Mouse (Mus musculus) T-helper 1 cell (primary cell): ENCODE results near the gene Bmpr2.
"Not testable (repeated sequence)": the region's sequence is repeated elsewhere in the genome, so short reads cannot be mapped to it uniquely, and the experiment has no call there.

Experiments used
- in situ Hi-C: fragments of 300-600 bp; cut with MboI, MseI; formaldehyde crosslinking; loops from one replicate; pipeline ENCODE4 v1.15.1; 2025; ENCODE audit warnings: high pct_unique_total_duplicates

Bmpr2 gene

DNA sequence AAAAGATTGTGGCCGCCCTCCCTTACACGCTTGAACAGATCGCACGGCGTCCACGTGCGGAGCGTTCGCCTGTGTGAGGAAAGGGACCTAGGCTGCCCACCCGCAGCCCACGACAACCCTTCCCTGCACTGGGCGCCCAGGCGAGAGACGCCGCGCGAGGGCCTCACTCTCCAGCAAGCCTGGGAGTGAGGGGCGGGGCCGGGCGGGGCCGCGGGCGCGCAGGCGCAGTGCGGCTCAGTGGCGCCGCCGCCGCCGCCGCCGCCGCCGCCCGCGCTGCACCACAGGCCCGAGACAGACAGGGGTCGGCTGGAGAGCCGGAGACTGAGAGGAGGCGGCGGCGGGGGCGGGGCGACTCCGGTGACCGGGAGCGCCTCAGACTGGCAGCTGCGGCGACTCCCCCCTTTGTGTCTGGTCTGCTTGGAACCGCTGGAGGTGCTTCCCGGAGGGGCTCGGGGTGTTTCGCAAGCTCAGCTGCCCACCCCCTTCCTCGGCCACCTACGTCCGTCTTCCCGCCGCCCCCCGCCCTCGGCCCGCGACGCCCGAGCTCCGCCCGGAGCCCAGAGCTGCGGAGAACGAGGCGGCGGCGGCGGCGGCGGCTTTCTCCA, at the start of gene Bmpr2:
TSS of gene Bmpr2 (plus strand) at position 237 of the 605 bp plus-strand sequence.
- in situ Hi-C loops, result no loop called here

DNA sequence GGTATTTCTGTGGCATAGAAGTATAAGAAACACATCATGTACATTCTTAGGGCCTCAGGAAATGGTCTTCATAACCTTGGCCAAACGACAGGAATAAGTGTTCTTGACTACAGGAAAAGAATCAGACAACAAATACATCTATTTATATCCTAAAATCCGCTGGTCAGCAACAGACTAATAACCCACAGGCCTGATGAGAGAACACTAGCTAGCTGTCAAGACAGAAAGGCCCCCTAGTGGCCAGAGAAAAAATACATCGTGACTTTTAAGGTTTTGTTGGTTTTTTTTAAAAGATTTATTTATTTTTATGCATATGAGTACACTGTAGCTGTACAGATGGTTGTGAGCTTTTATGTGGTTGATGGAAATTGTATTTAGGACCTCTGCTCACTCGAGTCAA, 43.3 kb upstream of the Bmpr2 start:
- in situ Hi-C loops, result loop anchor here (25.0 kb wide), 1 partner anchor 1258 kb away; no protein-coding TSS in a partner anchor

DNA sequence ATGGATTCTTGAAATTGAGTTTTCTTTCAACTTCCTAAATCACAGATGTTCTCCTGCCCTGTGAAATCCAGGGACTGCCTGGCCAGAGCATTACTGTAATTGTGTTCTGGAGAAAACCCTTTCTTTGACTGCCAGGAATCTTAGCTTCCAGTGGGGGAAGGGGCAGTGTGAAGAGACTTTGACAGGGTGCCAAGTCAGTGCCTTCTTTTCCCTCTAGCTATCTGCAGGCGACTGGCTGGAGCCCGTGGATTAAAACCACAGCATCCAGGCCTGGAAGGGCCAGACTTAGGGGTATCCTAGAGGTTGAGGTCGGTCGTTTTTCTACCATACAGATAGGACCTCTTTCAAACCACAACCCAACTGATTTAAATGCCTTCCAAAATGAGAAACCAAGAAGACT, 37.5 kb upstream of the Bmpr2 start:
- in situ Hi-C loops, result no loop called here

DNA sequence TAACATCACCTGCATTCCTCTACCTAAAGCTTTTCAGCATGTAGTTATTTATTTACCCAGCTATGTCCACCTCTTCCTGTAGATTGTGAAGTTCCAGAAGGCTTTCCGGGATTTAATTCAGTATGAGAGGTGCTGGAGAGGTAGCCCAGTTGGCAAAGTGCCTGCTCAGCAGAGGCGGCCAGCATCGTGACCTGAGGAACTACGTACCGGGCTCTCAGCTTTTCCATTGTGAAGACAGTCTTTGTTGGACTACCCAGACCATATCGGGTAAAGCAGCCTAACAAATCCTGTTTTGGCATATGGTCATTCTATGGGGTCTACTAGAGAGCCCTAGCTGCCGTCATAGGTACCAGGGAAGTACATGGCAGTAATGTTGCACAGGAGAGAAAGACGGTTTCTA, 33.1 kb upstream of the Bmpr2 start:
- in situ Hi-C loops, result no loop called here

DNA sequence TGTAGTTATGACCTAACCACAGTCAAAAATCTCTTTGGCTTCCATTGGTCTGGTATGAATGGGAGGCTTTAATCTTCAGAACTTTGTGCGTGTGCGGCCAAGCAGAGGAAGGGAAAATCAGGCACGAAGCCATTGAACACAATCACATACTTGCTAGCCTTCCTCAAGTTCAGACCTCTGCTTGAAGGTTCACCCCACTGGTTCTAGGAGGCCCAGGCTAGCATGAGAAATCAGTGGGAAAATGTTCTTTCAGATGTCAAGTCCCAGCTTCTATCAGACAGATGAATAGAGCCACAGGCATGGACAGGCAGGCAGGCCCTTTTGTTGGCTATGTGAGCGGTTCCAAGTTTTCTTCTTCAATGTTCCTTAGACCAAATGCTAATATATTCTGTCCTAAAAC, 32.5 kb upstream of the Bmpr2 start:
- in situ Hi-C loops, result no loop called here

DNA sequence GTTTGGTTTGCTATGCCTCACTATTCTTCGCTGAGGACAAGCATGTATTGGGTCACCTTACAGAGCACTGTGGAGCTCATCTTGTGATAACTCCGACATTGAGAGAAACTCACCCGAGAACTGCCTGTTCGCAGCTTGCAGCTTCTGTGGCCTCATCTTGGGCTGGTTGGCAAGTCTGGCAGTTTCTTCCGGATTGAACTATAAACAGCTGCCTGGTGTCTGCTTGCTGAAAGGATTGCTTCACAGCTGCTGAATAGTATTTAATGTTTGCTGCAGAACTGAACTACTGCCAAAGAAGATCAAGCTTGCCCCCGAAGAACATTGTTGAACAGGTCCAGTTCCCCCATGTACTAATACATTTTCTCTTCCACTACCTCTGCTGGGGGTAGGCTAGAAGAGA, 29.1 kb upstream of the Bmpr2 start:
- in situ Hi-C loops, result no loop called here

DNA sequence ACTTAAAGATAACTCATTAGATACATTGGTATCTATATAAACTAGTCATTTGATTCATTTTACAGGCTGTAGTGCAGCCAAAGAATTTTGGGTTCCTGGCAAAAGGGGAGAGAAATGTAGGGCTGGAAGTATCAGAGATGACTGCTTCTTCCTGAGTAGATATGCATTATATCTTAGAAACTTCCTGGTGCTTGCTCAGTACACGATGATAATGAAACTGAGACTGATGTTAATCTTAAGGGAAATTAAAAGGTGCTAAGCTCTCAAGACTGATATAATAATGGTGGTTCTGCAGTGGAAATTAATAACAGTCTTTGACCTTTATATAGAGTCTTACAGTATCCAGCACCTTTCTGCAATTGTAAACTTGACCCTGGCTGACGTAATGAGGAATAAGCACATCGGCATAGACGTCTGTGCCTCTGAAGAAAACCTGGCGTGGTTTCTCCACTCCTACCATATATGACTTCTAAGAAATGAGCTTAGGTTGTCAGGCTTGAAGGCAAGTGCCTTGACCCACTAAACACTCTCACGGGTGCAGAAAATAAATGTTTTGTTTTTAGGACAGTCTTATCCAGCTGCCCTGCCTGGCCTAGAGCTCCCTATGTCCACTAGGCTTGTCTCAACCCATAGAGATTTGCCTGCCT, 24.3 kb upstream of the Bmpr2 start:
- in situ Hi-C loops, result no loop called here

DNA sequence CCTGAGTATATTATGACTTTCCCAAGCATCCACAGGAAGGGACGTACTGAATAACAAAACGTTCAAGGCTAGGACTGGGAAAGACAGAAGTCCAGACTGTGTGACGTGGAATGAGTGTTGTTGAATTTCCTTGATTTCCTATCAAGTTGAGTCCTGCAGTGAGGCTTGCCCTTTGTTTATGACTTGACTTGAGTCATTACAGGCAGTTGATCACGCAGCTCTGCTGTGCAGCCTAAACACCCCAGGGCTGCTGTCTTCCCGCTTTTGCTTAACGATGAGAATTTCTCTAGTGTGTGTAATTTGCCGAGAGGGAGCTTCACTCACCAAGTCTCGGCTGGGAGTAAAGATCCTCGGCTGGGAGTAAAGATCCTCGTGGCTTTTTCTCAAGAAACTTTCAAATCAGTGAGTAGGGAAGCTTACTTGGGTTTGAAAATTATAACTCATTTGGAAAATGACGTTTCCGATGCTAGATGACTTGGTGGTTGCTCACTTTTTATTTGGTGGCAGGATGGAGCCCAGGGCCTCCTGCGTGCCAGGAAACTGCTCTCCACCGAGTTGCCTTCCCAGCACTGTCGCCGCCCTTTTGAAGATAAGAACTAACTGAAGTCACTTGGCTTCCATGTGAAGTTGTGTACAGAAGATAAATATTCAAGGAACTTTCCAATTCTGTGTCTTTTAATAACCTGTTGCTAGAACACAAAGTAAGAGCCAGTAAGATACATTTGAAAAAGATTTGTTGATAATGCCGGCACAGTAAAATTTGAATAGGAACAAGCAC, 23.4 kb upstream of the Bmpr2 start:
- in situ Hi-C loops, result no loop called here

DNA sequence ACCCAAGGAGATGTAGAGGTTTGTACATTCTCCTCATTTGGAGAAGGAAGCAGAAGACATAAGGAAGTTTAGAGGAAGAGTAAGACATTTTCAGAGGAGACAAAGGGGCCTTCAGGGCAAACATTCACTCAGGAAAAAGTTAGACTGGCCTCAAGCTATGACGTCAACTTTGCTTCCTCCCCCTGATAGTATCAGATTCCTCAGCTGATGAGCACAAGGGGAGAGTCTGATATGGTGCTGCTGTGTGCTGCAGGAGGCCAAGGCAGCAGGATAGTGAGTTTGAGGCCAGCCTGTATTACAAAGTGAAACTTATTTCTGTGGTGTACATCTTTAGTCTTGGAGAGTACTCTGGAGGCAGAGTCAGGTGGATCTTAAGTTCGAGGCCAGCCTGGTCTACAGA, 14.2 kb upstream of the Bmpr2 start:
- in situ Hi-C loops, result no loop called here

DNA sequence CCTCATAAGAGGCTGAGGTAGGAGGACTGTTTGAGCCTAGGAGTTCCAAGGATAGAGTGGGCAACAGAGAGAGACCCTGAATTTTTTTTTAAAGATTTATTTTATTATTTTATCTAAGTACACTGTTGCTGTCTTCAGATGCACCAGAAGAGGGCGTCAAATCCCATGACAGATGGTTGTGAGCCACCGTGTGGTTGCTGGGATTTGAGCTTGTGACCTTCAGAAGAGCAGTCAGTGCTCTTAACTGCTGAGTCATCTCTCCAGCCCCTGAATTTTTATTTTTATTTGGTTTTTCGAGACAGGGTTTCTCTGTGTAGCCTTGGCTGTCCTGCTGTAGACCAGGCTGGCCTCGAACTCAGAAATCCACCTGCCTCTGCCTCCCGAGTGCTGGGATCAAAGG, 13.5 kb upstream of the Bmpr2 start:
- in situ Hi-C loops, result not testable (repeated sequence)

DNA sequence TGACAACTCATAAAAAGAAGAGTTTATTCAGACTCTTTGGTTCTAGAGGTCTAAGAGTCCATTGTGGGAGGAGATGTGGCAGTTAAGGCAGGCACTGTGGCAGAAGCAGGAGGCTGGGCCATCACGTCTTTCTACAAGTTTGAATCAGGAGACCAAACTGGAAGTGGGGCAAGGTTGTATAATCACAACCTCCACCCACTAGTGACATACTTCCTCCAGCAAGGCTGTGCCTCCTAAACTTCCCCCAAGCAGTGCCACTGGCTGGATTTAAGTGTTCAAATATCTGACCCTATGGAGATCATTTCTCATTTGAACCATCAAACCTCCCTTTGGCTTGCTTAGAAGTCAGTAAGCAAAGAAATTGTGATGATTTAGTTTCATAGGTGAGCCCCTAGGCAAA, 7.9 kb upstream of the Bmpr2 start:
- in situ Hi-C loops, result no loop called here

DNA sequence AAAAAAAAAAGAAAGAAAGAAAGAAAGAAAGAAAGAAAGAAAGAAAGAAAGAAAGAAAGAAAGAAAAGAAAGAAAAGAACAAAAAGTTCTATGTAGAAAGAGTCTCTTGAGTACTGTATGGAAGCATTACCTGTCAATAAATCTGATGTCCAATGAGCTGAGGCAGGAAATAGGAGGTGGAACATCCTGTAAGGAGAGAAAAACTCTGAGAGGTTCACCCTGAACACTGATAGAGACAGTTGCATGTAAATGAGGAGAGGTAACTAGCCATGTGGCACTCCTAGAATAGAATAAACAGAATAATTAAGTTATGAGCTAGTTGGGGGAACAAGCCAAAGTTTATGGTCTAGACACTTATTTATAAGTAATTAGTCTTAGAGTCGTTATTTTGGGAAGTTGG, 4.9 kb upstream of the Bmpr2 start:
- in situ Hi-C loops, result no loop called here

DNA sequence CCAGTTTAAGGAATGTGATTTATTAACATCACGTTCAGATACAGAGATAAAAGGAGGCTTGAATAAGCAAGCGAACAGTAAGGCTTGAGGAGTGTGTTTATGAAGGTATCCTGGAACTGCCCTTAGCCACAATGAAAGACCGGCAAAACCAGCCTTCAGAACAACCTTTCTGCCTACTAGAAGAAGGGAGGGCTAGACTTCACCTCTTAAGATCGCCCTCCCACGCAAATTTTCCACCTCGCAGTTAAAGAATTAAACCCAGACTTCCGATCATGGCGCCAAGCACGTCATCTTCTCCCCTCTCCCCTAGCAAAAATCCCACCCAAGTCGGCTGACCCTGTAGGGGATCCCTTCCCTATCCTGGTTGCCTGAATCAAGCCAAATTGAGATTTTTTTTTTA, 992 bp upstream of the Bmpr2 start:
- in situ Hi-C loops, result no loop called here

DNA sequence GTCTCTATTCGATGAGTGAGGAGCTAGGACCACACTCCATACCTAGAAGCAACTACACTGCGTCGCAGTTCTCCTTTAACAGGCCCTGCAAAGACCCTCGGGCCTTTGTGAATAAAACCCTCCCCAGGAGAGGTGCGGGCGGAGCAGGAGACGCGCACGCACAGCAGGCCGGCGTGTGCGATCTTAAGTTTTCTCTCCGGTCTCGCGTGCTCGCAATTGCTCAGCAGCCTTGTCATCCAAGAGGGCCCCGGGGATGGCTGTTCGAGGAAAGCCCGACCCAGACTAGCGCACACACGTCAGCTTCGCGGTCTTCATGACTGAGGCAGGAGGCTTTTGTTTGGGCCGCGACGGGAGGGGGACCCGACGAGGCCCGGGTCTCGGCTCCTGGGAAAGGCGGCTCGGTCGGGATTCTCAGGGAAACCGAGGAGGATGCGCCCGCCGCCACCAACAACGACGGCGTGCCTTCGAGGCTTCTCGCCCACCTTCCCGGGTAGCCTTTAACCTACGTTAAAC, 493 bp upstream of the Bmpr2 start:
- in situ Hi-C loops, result no loop called here

DNA sequence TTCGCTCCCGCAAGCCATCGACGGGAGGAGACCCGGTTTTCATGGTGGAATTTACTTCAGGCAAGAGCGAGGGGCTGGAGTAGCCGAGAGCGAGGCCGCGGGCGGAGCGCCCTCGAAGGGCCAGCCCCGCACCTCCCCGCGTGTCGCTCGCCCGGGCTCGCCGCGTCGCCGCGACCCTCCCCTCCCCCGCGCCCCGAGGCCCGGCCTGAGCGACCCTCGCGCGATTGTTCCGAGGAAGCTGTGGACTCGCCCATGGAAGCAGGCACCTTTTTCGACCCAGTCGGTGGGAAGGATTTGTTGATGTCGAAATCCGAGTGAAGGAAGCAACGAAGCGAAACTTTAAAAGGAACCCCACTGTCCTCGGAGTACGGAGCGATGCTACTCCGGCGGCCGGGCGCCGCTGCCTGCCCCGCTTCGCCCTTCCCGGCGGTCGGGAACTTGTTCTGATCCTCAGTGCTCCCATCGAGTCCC, 616 bp downstream of the Bmpr2 start:
- in situ Hi-C loops, result no loop called here

DNA sequence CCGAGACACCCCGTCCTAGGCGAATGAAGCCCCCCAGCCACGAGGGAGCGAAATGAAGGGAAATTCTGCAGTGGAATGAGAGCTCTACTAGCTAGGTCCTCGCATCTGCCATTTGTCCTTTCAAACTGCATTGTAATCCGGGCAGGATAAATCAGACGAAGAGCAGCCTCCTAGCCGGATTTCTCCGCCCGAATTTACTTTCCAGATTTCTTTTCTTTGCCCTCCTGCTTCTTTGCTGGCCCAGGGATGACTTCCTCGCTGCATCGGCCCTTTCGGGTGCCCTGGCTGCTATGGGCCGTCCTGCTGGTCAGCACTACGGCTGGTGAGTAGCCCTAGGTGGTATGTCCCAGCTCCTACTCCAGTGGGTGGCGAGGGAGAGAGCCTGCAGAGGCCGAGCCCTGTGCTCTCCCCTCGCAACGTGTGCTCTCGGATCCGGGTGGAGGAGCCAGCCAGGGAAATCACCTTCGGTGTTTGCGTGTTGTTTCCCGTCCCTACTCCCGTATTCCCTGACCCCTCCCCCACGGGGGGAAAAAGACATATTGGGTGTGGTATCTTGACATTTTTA, 1.3 kb downstream of the Bmpr2 start:
- in situ Hi-C loops, result no loop called here

DNA sequence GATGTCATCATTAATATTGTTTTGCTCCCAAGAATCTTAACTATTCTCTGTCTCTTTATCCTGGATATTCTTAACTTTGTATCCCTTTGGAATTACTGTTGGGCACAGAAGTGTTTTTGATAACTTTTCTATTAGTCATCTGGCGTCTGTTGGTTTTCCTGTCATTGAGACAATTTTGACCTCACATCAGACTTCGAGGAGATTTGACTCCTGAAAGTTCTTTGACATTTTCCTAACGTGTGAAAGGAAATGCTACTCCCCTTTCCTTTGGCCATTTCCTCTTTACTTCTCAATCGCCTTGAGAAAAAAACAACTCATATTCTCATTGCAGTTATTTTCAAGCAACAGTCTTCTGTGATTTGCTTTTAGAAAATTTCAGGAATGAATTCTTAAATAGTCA, 2.1 kb downstream of the Bmpr2 start:
- in situ Hi-C loops, result no loop called here

DNA sequence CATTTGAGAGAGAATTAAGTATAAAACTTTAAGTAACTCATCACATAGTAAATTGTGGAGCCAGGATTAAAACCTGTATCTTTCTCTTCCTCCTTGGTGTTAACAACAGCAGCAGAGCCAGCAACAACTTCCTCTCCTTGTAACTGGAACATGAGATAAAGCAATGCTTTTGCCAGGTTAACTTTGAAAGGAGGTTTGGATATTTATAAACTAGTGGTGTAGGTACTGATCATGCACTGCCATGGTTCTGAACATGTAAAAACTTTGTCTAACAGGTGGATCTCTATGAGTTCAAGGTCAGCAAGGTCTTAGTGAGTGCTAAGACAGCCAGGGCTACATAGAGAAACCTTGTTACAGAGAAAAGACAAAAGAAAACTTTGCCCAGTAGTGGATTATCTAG, 3.4 kb downstream of the Bmpr2 start:
- in situ Hi-C loops, result no loop called here

DNA sequence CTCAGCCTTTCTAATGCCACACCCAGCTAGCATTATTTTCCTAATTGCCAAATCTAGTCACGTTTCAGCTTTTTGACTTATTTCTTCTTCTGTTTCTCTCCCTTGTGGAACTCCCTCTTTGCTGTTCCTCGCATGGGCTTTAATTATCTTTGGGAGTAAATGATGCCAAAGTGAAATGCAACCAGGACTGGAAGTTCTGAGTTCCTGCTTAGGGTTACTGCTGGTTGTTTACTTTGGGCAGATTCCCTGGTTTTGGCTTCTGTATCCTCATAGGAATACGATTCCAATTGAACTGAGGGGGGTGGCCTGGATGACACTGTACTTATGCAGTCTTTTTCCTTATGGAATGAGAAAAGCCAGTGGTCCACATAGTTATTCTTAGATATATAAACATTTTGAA, 8.7 kb downstream of the Bmpr2 start:
- in situ Hi-C loops, result no loop called here

DNA sequence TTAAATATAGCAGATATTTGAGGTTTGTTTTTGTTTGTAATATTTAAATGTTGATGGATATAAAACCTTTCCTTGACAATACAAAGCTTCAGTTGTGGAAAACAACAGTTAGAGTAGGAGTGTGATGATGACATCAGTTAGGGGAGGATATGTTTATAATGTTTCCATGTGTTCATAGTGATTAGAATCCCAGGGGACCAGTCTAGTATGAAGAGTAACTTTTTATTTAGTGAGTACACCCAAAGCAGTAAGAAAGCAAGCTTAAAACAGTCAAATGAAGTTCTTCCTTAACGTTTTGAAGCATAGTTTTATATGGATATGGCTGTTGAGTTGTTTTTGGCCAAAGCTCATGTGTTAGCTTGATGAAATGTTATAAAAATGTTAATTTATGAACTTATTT, 17.9 kb downstream of the Bmpr2 start:
- in situ Hi-C loops, result no loop called here

DNA sequence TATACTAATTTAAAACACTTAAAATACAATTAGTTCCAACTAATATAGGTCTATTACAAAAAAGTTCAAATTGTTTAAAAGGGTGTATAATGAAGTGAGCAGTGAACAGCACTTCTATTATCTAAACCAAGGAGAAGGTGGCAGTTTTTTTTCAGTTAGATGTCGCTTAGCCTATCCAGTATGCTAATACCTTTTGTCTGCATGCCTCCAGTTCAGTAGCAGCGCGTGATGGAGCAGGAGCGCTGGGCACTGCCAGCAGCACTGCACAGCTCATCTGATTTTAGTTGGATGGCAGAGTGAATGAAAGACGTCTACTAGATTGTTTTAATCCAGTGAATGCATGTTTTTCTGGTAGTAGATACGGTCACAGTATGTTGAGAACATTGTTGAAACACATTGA, 25.8 kb downstream of the Bmpr2 start:
- in situ Hi-C loops, result no loop called here

DNA sequence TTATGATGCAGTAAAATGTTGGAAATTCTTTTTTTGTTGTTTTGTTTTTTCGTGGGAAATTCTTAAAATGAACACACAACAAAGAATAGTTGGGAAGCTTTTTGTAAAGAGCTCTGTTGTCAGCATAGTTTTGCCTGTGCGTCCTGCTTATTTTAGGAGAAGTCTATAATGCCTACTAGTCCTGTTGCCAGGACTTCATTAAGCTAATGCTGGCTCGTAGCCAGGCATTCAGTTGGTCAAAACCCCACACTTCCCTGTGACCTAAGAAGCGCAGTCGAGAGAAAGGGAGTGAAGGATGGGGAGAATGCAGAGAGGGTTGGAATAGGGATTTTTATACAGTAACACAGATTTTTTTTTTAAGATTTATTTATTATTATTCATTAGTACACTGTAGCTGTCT, 26.5 kb downstream of the Bmpr2 start:
- in situ Hi-C loops, result no loop called here
